Mouse (Mus musculus): ENCODE results near the gene Lcn4. TPM values are rescaled to one million over a fixed set of nuclear protein-coding genes. Genes with fewer than 3 reads are reported as not detected.

Gene Lcn4
- not detected for polyA plus RNA-seq (2014; fragmentation: Illumina TruSeq; extraction: RNeasy Lipid Tissue Mini Kit (QIAGEN cat#74804); ENCODE audit: low replicate concordance)

GRCm38 (mm10) chr2:26671182-26671581 lies at the start of gene Lcn4:
Gene Lcn4, minus strand, starts transcription at chr2:26671282.

DNA sequence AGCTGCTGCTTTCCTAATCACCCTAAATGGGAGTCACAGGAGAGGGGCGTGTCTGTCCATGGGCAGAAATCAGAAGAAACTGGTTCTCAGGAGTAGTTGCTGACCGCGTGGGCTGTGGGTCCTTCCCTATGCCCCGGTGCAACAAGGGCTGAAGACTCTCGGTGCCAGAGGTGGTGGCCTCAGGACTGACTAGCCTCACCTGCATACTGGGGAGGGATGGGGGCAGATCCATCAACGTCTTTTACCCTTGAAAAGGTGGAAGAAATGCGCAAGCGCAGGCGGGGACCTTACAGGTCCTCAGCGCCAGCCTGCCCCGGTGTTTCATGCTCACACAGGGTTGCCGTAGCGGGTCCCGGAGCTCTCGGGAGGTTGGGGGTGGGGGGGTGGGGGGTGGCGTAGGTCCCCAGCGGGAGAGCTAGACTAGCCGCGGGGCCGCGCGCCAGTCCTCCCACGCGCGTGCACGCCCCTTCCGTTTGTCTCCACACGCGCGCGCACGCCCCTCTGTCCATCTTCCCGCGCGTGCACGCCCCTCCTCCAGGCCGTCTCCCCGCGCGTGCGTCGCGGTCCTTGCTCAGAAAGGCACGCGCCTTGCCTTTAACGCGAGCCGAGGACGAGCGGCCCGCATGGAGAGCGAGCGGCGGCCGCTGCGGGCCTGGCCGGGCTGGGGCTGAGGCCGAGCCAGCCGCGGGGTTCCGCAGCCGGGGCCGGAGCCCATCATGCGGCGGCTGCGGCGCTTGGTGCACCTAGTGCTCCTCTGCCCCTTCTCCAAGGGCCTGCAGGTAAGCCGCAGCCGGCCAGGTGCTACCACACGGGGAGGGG lies 43.0 kb downstream of the Lcn4 start, which contains the start of gene Fam69b:
Fam69b (plus strand) TSS at position 537 of the 819 bp plus-strand sequence.

Other genes with a start within 250 kb of the Lcn4 start
- gene Sec16a, start 226.1 kb downstream of the Lcn4 start, polyA plus RNA-seq (2014; fragmentation: Illumina TruSeq; extraction: RNeasy Lipid Tissue Mini Kit (QIAGEN cat#74804); ENCODE audit: low replicate concordance): 58.1 TPM
- gene Notch1, start 154.6 kb downstream of the Lcn4 start, polyA plus RNA-seq (2014; fragmentation: Illumina TruSeq; extraction: RNeasy Lipid Tissue Mini Kit (QIAGEN cat#74804); ENCODE audit: low replicate concordance): 1.1 TPM
- 1.0 TPM for gene Egfl7, start 91.3 kb downstream of the Lcn4 start, polyA plus RNA-seq (2014; fragmentation: Illumina TruSeq; extraction: RNeasy Lipid Tissue Mini Kit (QIAGEN cat#74804); ENCODE audit: low replicate concordance)
- not detected for gene Gm20532, start 84.6 kb downstream of the Lcn4 start, polyA plus RNA-seq (2014; fragmentation: Illumina TruSeq; extraction: RNeasy Lipid Tissue Mini Kit (QIAGEN cat#74804); ENCODE audit: low replicate concordance)
- 3.9 TPM for gene Agpat2, start 66.9 kb downstream of the Lcn4 start, polyA plus RNA-seq (2014; fragmentation: Illumina TruSeq; extraction: RNeasy Lipid Tissue Mini Kit (QIAGEN cat#74804); ENCODE audit: low replicate concordance)
- not detected for gene Fam69b, start 42.8 kb downstream of the Lcn4 start, polyA plus RNA-seq (2014; fragmentation: Illumina TruSeq; extraction: RNeasy Lipid Tissue Mini Kit (QIAGEN cat#74804); ENCODE audit: low replicate concordance)
- gene Abo, start 193.7 kb upstream of the Lcn4 start, polyA plus RNA-seq (2014; fragmentation: Illumina TruSeq; extraction: RNeasy Lipid Tissue Mini Kit (QIAGEN cat#74804); ENCODE audit: low replicate concordance): not detected
- 5.5 TPM for gene Surf6, start 231.6 kb upstream of the Lcn4 start, polyA plus RNA-seq (2014; fragmentation: Illumina TruSeq; extraction: RNeasy Lipid Tissue Mini Kit (QIAGEN cat#74804); ENCODE audit: low replicate concordance)
- gene Med22, start 239.4 kb upstream of the Lcn4 start, polyA plus RNA-seq (2014; fragmentation: Illumina TruSeq; extraction: RNeasy Lipid Tissue Mini Kit (QIAGEN cat#74804); ENCODE audit: low replicate concordance): 5.4 TPM
- gene Rpl7a, start 239.5 kb upstream of the Lcn4 start, polyA plus RNA-seq (2014; fragmentation: Illumina TruSeq; extraction: RNeasy Lipid Tissue Mini Kit (QIAGEN cat#74804); ENCODE audit: low replicate concordance): 33.3 TPM
- 3.6 TPM for gene Surf2, start 245.1 kb upstream of the Lcn4 start, polyA plus RNA-seq (2014; fragmentation: Illumina TruSeq; extraction: RNeasy Lipid Tissue Mini Kit (QIAGEN cat#74804); ENCODE audit: low replicate concordance)
- gene Surf1, start 245.2 kb upstream of the Lcn4 start, polyA plus RNA-seq (2014; fragmentation: Illumina TruSeq; extraction: RNeasy Lipid Tissue Mini Kit (QIAGEN cat#74804); ENCODE audit: low replicate concordance): 21.3 TPM